8 mouse cellular contexts compared by ENCODE assay signal in the genomic region with DNA sequence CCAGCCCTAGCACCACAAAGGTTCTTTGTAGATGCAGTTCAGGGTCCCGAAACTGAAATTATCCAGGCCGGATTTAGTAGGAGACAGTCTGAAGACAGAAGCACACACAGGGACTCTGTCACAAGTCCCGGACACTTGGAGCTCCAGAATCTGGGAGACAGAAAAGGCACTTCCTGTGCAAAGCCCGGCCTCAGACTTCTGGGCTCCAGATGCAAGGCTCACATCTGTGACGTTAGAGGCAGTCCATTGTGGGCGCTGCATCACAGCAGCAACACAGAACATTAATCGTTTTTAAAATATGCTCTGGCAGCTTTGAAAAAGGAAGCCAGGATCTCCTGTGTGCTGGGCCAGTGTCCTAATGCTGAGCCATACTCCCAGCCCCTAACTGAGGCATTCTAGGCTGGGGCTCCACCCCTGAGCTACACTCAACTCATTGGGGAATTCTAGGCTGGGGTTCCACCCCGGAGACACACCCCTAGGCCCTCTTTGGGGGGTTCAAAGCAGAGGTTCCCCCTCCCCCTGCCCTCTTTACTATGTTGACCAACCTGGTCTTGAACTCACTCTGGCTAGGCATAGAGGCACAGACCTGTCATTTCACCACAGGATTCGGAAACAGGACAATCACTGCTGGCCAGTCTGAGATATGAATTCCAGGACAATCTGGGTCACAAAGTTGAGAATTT. TPM values are rescaled to one million over a fixed set of nuclear protein-coding genes. Genes with fewer than 3 reads are reported as not detected.
DNase-seq lines count a peak whose midpoint lies in the region; ATAC-seq and TF ChIP-seq lines count a peak whose summit lies in the region.

No protein-coding gene starts in this region.

- H3K4me1 ChIP-seq in forebrain, embryonic 11.5 days (replicated peaks; ENCODE audit: control insufficient read depth, insufficient read depth, low read length), result peaks cover 28% of the 10 kb centered on the region
- peaks cover 36% of the 10 kb centered on the region for H3K4me1 ChIP-seq in hindbrain, embryonic 16.5 days (ENCODE audit: control insufficient read depth, insufficient read depth, low read depth, low read length)
- H3K4me1 ChIP-seq in liver, embryonic 15.5 days (replicated peaks), result peaks cover 60% of the 10 kb centered on the region
- peaks cover 34% of the 10 kb centered on the region for H3K4me1 ChIP-seq in small intestine, adult 2 months (ENCODE audit: control insufficient read depth, insufficient read depth, insufficient read length, low read length)

- H3K27me3 ChIP-seq in forebrain, embryonic 11.5 days (ENCODE audit: control insufficient read depth, insufficient read depth, low read length), result no peaks in the 10 kb centered on the region
- no peaks in the 10 kb centered on the region for H3K27me3 ChIP-seq in hindbrain, embryonic 16.5 days (replicated peaks; ENCODE audit: control insufficient read depth, insufficient read depth, low read length)
- H3K27me3 ChIP-seq in liver, embryonic 15.5 days, result 0 out of 2 replicates have a peak, but pooled peaks cover 3% of the 10 kb centered on the region
- H3K27me3 ChIP-seq in small intestine, adult 2 months (ENCODE audit: control insufficient read depth, insufficient read depth, low read length), result no peaks in the 10 kb centered on the region

- H3K36me3 ChIP-seq in forebrain, embryonic 11.5 days (ENCODE audit: control insufficient read depth, insufficient read depth, low read length), result no peaks in the 10 kb centered on the region; the same call in 1 of the 2 replicates
- H3K36me3 ChIP-seq in hindbrain, embryonic 16.5 days (ENCODE audit: control insufficient read depth, insufficient read depth, low read length), result no peaks in the 10 kb centered on the region
- peaks cover 11% of the 10 kb centered on the region for H3K36me3 ChIP-seq in liver, embryonic 15.5 days (replicated peaks)
- H3K36me3 ChIP-seq in small intestine, adult 2 months (ENCODE audit: control insufficient read depth, insufficient read depth, low read length), result peaks cover 10% of the 10 kb centered on the region

- no peak; the same call in 1 of the 2 replicates for TF ChIP-seq POLR2A in small intestine, adult 2 months (IDR thresholded peaks at IDR 0.05; ENCODE audit: low read depth, low read length)

- ATAC-seq in forebrain, embryonic 11.5 days (replicated peaks; ENCODE audit: low FRiP score), result no peak
- ATAC-seq in hindbrain, embryonic 16.5 days, result no peak
- ATAC-seq in liver, embryonic 15.5 days (ENCODE audit: insufficient read depth), result no peak

- intact Hi-C loops in left cerebral cortex, adult 2 months (cut with DNase I), result no loop called here

- peak overlapping the region; percentile 83 for H3K9ac ChIP-seq in forebrain, embryonic 11.5 days (ENCODE audit: low read length)
- H3K9ac ChIP-seq in hindbrain, embryonic 16.5 days (ENCODE audit: low read depth, low read length), result peak overlapping the region; percentile 68
- peak overlapping the region; percentile 64 for H3K9ac ChIP-seq in liver, embryonic 15.5 days

- 74% methylated on average over 9 of the region's 9 CpGs for WGBS in forebrain, embryonic 11.5 days
- 53% methylated on average over 9 of the region's 9 CpGs for WGBS in hindbrain, embryonic 16.5 days
- 36% methylated on average over 9 of the region's 9 CpGs for WGBS in liver, embryonic 15.5 days (ENCODE audit: insufficient replicate concordance)
- WGBS in small intestine, adult 2 months, result 21% methylated on average over 9 of the region's 9 CpGs

- TF ChIP-seq CTCF in left cerebral cortex, adult 2 months (IDR thresholded peaks at IDR 0.05), result no peak
- no peak for TF ChIP-seq CTCF in small intestine, adult 2 months (IDR thresholded peaks at IDR 0.05; ENCODE audit: extremely low read depth, insufficient read length, insufficient replicate concordance, low read depth, low read length)

- H3K4me2 ChIP-seq in forebrain, embryonic 11.5 days (ENCODE audit: low read depth, low read length, severe bottlenecking), result peak overlapping the region; percentile 87
- peak overlapping the region; percentile 55 for H3K4me2 ChIP-seq in hindbrain, embryonic 16.5 days (ENCODE audit: low read length)
- peak overlapping the region; percentile 98 for H3K4me2 ChIP-seq in liver, embryonic 15.5 days

- no peaks in the 10 kb centered on the region for H3K9me3 ChIP-seq in forebrain, embryonic 11.5 days (ENCODE audit: control insufficient read depth, low read length)
- no peaks in the 10 kb centered on the region for H3K9me3 ChIP-seq in hindbrain, embryonic 16.5 days (ENCODE audit: control insufficient read depth, low read length)
- no peaks in the 10 kb centered on the region for H3K9me3 ChIP-seq in liver, embryonic 15.5 days (replicated peaks)

- DNase-seq in left cerebral cortex, adult 2 months (ENCODE audit: extremely low spot score in 1 of 2, low spot score in 2 of 2), result no peak
- no peak for DNase-seq in left cerebral cortex, adult 18-20 months (ENCODE audit: low spot score in 2 of 2)
- DNase-seq in forebrain, embryonic 11.5 days (ENCODE audit: low spot score), result no peak
- no peak for DNase-seq in frontal cortex, postnatal 10 days (ENCODE audit: low spot score in 2 of 2)
- DNase-seq in left cerebral cortex, adult 11 months (ENCODE audit: low spot score), result no peak

- H3K4me3 ChIP-seq in left cerebral cortex, adult 2 months, result no peak overlapping the region
- peak overlapping the region; percentile 98; the same call in 1 of the 2 replicates for H3K4me3 ChIP-seq in forebrain, embryonic 11.5 days (ENCODE audit: low read depth, low read length)
- peak overlapping the region; percentile 93 for H3K4me3 ChIP-seq in hindbrain, embryonic 16.5 days (ENCODE audit: low read length)
- no peak overlapping the region; the same call in 1 of the 2 replicates for H3K4me3 ChIP-seq in liver, embryonic 15.5 days (replicated peaks)
- 0 out of 2 replicates have a peak overlapping the region, but pooled peaks have one; percentile 65 for H3K4me3 ChIP-seq in small intestine, adult 2 months (ENCODE audit: low read depth, low read length)

- peak overlapping the region; percentile 97 for H3K27ac ChIP-seq in left cerebral cortex, adult 2 months
- peak overlapping the region; percentile 100 for H3K27ac ChIP-seq in forebrain, embryonic 11.5 days (ENCODE audit: low read depth, low read length)
- H3K27ac ChIP-seq in hindbrain, embryonic 16.5 days (ENCODE audit: low read depth, low read length), result peak overlapping the region; percentile 99
- peak overlapping the region; percentile 95 for H3K27ac ChIP-seq in liver, embryonic 15.5 days (replicated peaks)
- H3K27ac ChIP-seq in small intestine, adult 2 months (ENCODE audit: insufficient read depth, low read depth, low read length), result peak overlapping the region; percentile 99

RNA-seq across cellular contexts. Expression of a gene that starts 2.0 kb away (rescaled TPM):
- 10 to 100 TPM; 55.5 to 61.7 TPM for total RNA-seq in left cerebral cortex, adult 2 months (2021)
- total RNA-seq in left cerebral cortex, adult 18-20 months (2021), result 10 to 100 TPM; 54.3 to 62.5 TPM
- 261 and 295 TPM in 2 replicates for polyA plus RNA-seq in forebrain, embryonic 11.5 days (2014; fragmentation: Nextera tagmentation; extraction: Ambion mirVana)
- polyA plus RNA-seq in hindbrain, embryonic 16.5 days (2015; fragmentation: Nextera tagmentation; extraction: Ambion mirVana), result 61.2 and 79.2 TPM in 2 replicates
- 120 and 133 TPM in 2 replicates for polyA plus RNA-seq in liver, embryonic 15.5 days (2015; fragmentation: Nextera tagmentation; extraction: Ambion mirVana)
- 150 and 285 TPM in 2 replicates for polyA plus RNA-seq in small intestine, adult 2 months (2012; rRNA removed)

RNA-seq across cellular contexts. Expression of a gene that starts 22.0 kb away (rescaled TPM):
- total RNA-seq in left cerebral cortex, adult 2 months (2021), result 1 to 10 TPM; 1.7 to 2.6 TPM
- 1 to 10 TPM; 2.2 to 2.3 TPM for total RNA-seq in left cerebral cortex, adult 18-20 months (2021)
- polyA plus RNA-seq in forebrain, embryonic 11.5 days (2014; fragmentation: Nextera tagmentation; extraction: Ambion mirVana), result 13.0 and 13.3 TPM in 2 replicates
- polyA plus RNA-seq in hindbrain, embryonic 16.5 days (2015; fragmentation: Nextera tagmentation; extraction: Ambion mirVana), result 10.4 and 11.2 TPM in 2 replicates
- polyA plus RNA-seq in liver, embryonic 15.5 days (2015; fragmentation: Nextera tagmentation; extraction: Ambion mirVana), result 112 and 131 TPM in 2 replicates
- 1.6 and 2.1 TPM in 2 replicates for polyA plus RNA-seq in small intestine, adult 2 months (2012; rRNA removed)

RNA-seq across cellular contexts. Expression of a gene that starts 22.2 kb away (rescaled TPM):
- total RNA-seq in left cerebral cortex, adult 2 months (2021), result 10 to 100 TPM; 51.8 to 63.0 TPM
- total RNA-seq in left cerebral cortex, adult 18-20 months (2021), result 10 to 100 TPM; 55.6 to 58.0 TPM
- polyA plus RNA-seq in forebrain, embryonic 11.5 days (2014; fragmentation: Nextera tagmentation; extraction: Ambion mirVana), result 131 and 146 TPM in 2 replicates
- polyA plus RNA-seq in hindbrain, embryonic 16.5 days (2015; fragmentation: Nextera tagmentation; extraction: Ambion mirVana), result 387 and 426 TPM in 2 replicates
- 5.8 and 6.1 TPM in 2 replicates for polyA plus RNA-seq in liver, embryonic 15.5 days (2015; fragmentation: Nextera tagmentation; extraction: Ambion mirVana)
- 2.8 and 5.3 TPM in 2 replicates for polyA plus RNA-seq in small intestine, adult 2 months (2012; rRNA removed)

RNA-seq across cellular contexts. Expression of a gene that starts 31.5 kb away (rescaled TPM):
- under 1 TPM; 0.59 to 0.89 TPM for total RNA-seq in left cerebral cortex, adult 2 months (2021)
- total RNA-seq in left cerebral cortex, adult 18-20 months (2021), result under 1 TPM; 0.61 to 0.86 TPM
- 0.39 and 0.99 TPM in 2 replicates for polyA plus RNA-seq in forebrain, embryonic 11.5 days (2014; fragmentation: Nextera tagmentation; extraction: Ambion mirVana)
- 0.46 and 0.59 TPM in 2 replicates for polyA plus RNA-seq in hindbrain, embryonic 16.5 days (2015; fragmentation: Nextera tagmentation; extraction: Ambion mirVana)
- 0.50 TPM in 2 replicates for polyA plus RNA-seq in liver, embryonic 15.5 days (2015; fragmentation: Nextera tagmentation; extraction: Ambion mirVana)
- polyA plus RNA-seq in small intestine, adult 2 months (2012; rRNA removed), result 141 and 347 TPM in 2 replicates

RNA-seq across cellular contexts. Expression of a gene that starts 33.8 kb away (rescaled TPM):
- total RNA-seq in left cerebral cortex, adult 2 months (2021), result not detected
- total RNA-seq in left cerebral cortex, adult 18-20 months (2021), result not detected
- not detected in 2 replicates for polyA plus RNA-seq in forebrain, embryonic 11.5 days (2014; fragmentation: Nextera tagmentation; extraction: Ambion mirVana)
- 0.26 and 0.32 TPM in 2 replicates for polyA plus RNA-seq in hindbrain, embryonic 16.5 days (2015; fragmentation: Nextera tagmentation; extraction: Ambion mirVana)
- 211 and 227 TPM in 2 replicates for polyA plus RNA-seq in liver, embryonic 15.5 days (2015; fragmentation: Nextera tagmentation; extraction: Ambion mirVana)
- 0.72 TPM in 1 of 2 replicates, not detected in the other for polyA plus RNA-seq in small intestine, adult 2 months (2012; rRNA removed)

Comparison
In these comparisons a context has a peak if more than half of its experiments do, and no peak if none do; other contexts are left out.
1. H3K4me3 ChIP-seq: peak in forebrain, embryonic 11.5 days (single experiment), hindbrain, embryonic 16.5 days (single experiment) and small intestine, adult 2 months (single experiment); none in left cerebral cortex, adult 2 months (single experiment) and liver, embryonic 15.5 days (single experiment).
2. RNA of a gene that starts 22.2 kb away (polyA plus RNA-seq): 387 to 426 TPM in hindbrain, embryonic 16.5 days and 131 to 146 TPM in forebrain, embryonic 11.5 days; 5.8 to 6.1 TPM in liver, embryonic 15.5 days and 2.8 to 5.3 TPM in small intestine, adult 2 months; every median in the first group is over 10 times any median in the second.
3. Peak in every context shown above with its lines, with median percentiles within 50 percentile points of each other: H3K27ac ChIP-seq, H3K4me2 ChIP-seq and H3K9ac ChIP-seq.